Mouse (Mus musculus) liver, embryonic 14.5 days (tissue): ENCODE results near the gene Dnah9. TPM values are rescaled to one million over a fixed set of nuclear protein-coding genes. Genes with fewer than 3 reads are reported as not detected.

Experiments
- ATAC-seq: fragments of 200-750 bp; cut with Nextera tagmentation; 2 replicates; pipeline ENCODE4 v1.8.0; 2017; ENCODE audit warnings: moderate number of reproducible peaks, mild to moderate bottlenecking, moderate library complexity; ENCODE audit not compliant: insufficient read depth
- DNase-seq, 3 experiments: peaks; one replicate each; pipeline ENCODE4 v3.0.0-alpha.2; 2012 to 2013; ENCODE audit warnings: low read depth in 3 of 3, low spot score in 3 of 3
- H3K27ac ChIP-seq: fragments of 300-500 bp; sonication (generic); 2 replicates; pipeline ENCODE4 v1.5.1; 2014; ENCODE audit warnings: moderate library complexity, mild to moderate bottlenecking, control low read depth, inconsistent platforms
- H3K27me3 ChIP-seq: fragments of 300-500 bp; sonication (generic); 2 replicates; pipeline ENCODE4 v1.6.1; 2014; ENCODE audit warnings: mild to moderate bottlenecking, low read length, moderate library complexity; ENCODE audit not compliant: control insufficient read depth, insufficient read depth
- H3K36me3 ChIP-seq: fragments of 300-500 bp; sonication (generic); replicated peaks from 2 replicates; pipeline ENCODE4 v1.6.1; 2014; ENCODE audit warnings: low read depth; ENCODE audit not compliant: control insufficient read depth, insufficient read depth
- H3K4me1 ChIP-seq, 2 experiments: fragments of 200-500 bp in 1 of 2; fragments of 300-500 bp in 1 of 2; sonication (generic) in 1 of 2; replicated peaks; 2 replicates each; pipeline ENCODE4 v1.6.1; 2012 to 2014; ENCODE audit warnings: antibody characterized with exemption in 1 of 2, inconsistent platforms in 1 of 2, low read length in 1 of 2; ENCODE audit not compliant: control insufficient read depth in 2 of 2, insufficient read depth in 2 of 2
- H3K4me2 ChIP-seq: fragments of 300-500 bp; sonication (generic); 2 replicates; pipeline ENCODE4 v1.6.1; 2014; ENCODE audit warnings: low read depth, mild to moderate bottlenecking, control low read depth, moderate library complexity
- H3K4me3 ChIP-seq, 2 experiments: fragments of 200-500 bp in 1 of 2; fragments of 300-500 bp in 1 of 2; sonication (generic) in 1 of 2; 2 replicates each; pipeline ENCODE4 v1.5.1; 2012 to 2014; ENCODE audit warnings: low read depth in 2 of 2, low read length in 2 of 2, mild to moderate bottlenecking in 2 of 2, control low read depth in 1 of 2, inconsistent platforms in 1 of 2, moderate library complexity in 1 of 2; ENCODE audit not compliant: insufficient read depth in 1 of 2
- H3K9ac ChIP-seq: fragments of 300-500 bp; sonication (generic); replicated peaks from 2 replicates; pipeline ENCODE4 v1.6.1; 2014; ENCODE audit warnings: mild to moderate bottlenecking, control low read depth, moderate library complexity
- H3K9me3 ChIP-seq: fragments of 300-500 bp; sonication (generic); 2 replicates; pipeline ENCODE4 v1.6.1; 2016; ENCODE audit warnings: low read length, mixed read lengths; ENCODE audit not compliant: control insufficient read depth
- CTCF ChIP-seq: IDR thresholded peaks from 2 replicates; pipeline ENCODE4 v1.5.1; 2016; ENCODE audit warnings: antibody characterized with exemption, low read depth, control low read depth
- EP300 ChIP-seq: IDR thresholded peaks from 2 replicates; pipeline ENCODE4 v1.6.1; 2016; ENCODE audit warnings: antibody characterized with exemption, low read depth
- WGBS: fragments of 180-500 bp; shearing (Covaris S2); extraction: QIAGEN DNeasy Blood & Tissue Kit; methylation state at CpG from one replicate; pipeline ENCODE4 v1.1.7; 2014; ENCODE audit not compliant: insufficient replicate concordance; 5-methylcytosine and 5-hydroxymethylcytosine counted together
- polyA plus RNA-seq, 2 experiments: library from polyadenylated mRNA; depleted of rRNA in 1 of 2; stranded (reverse) in 1 of 2; unstranded in 1 of 2; fragments of >200 nt; fragmentation: Nextera tagmentation in 1 of 2; extraction: Ambion mirVana in 1 of 2; gene quantifications; 2 replicates each; pipeline versions ENCODE4 v1.2.1 to v1.2.3; 2012 to 2014

Gene Dnah9
- polyA plus RNA-seq, 2 experiments: not detected

DNA sequence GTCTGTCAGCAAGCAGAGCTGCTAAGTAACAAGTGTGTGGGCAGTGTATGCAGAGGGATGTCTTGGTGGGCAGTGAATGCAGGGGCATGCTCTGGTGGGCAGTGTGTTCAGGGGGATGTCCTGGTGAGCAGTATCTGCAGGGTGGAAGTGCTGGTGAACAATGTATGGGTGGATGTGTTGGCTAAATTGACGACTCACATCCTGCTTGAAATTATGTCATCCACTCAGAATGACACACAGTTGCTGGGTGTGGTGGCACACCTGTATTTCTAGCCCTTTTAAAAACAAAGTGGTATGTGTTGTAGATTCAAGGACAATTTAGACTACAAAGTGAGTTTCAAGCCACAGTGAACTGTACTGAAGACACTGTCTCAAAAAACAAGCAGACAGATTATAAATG is 350.2 kb downstream of the Dnah9 start:
- no peak for ATAC-seq
- Histone ChIP-seq H3K9ac (no peak overlapping the region), H3K36me3 (peaks cover 6% of the 10 kb centered on the region)

DNA sequence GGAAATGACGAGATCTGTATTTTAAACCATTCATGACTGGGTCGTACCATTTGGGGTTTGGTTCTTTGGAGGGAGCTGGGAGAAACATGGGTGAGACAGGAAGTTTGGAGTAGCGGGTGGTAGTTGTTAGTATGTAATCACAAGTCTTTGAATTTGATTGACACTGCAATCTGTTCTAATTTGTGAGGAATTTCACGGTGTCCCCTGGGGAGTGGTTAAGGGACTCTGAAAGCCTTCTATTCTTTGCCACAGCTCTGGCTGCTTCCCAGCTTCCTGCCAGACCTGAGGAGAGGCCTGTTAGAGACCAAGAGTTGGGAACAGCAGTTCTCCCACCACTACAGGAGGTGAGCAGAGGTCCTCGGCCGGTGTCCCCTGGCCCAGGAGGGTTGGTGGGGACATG is 352.1 kb downstream of the Dnah9 start:
- DNase-seq: no peak
- Histone ChIP-seq H3K4me3 (no peak overlapping the region), H3K9ac (no peak overlapping the region), H3K9me3 (no peaks in the 10 kb centered on the region), H3K4me2 (no peak overlapping the region), H3K36me3 (peaks cover 2% of the 10 kb centered on the region), H3K4me1 (no peaks in the 10 kb centered on the region), H3K27ac (no peak overlapping the region), H3K27me3 (no peaks in the 10 kb centered on the region)
- ATAC-seq: no peak
- TF ChIP-seq CTCF (no peak), EP300 (no peak)
- WGBS: 77% methylated on average over 6 of the region's 6 CpGs

More for the DNA sequence above, 350.2 kb downstream of the Dnah9 start:
- no peak overlapping the region for H3K4me3 ChIP-seq
- TF ChIP-seq CTCF (no peak), EP300 (no peak)
- no peaks in the 10 kb centered on the region for H3K9me3 ChIP-seq
- H3K27ac ChIP-seq: no peak overlapping the region
- no peak overlapping the region for H3K4me2 ChIP-seq
- 48% methylated on average over 1 of the region's 1 CpGs for WGBS
- no peaks in the 10 kb centered on the region for H3K27me3 ChIP-seq
- no peaks in the 10 kb centered on the region for H3K4me1 ChIP-seq
- no peak for DNase-seq

DNA sequence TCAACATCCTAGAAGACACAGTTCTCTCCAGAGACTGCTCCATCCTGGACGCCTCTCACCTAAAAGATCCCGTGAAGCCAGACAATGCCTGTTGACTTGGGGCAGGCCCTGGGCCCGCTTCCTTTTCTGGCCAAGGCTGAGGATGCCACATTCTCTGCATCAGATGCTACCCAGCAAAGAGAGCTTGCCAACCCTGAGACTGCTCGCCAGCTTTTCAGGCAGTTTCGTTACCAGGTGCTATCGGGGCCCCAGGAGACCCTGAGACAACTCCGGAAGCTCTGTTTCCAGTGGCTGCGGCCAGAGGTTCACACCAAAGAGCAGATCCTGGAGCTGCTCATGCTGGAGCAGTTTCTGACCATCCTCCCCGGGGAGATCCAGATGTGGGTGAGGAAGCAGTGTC is 354.0 kb downstream of the Dnah9 start:
- 84% methylated on average over 9 of the region's 9 CpGs for WGBS
- H3K4me2 ChIP-seq: no peak overlapping the region
- no peak overlapping the region for H3K9ac ChIP-seq
- H3K9me3 ChIP-seq: no peaks in the 10 kb centered on the region
- H3K27ac ChIP-seq: no peak overlapping the region
- no peaks in the 10 kb centered on the region for H3K4me1 ChIP-seq
- TF ChIP-seq CTCF (no peak), EP300 (no peak)
- ATAC-seq: no peak
- H3K4me3 ChIP-seq: no peak overlapping the region
- no peak for DNase-seq
- H3K27me3 ChIP-seq: no peaks in the 10 kb centered on the region
- H3K36me3 ChIP-seq: peaks cover 2% of the 10 kb centered on the region

DNA sequence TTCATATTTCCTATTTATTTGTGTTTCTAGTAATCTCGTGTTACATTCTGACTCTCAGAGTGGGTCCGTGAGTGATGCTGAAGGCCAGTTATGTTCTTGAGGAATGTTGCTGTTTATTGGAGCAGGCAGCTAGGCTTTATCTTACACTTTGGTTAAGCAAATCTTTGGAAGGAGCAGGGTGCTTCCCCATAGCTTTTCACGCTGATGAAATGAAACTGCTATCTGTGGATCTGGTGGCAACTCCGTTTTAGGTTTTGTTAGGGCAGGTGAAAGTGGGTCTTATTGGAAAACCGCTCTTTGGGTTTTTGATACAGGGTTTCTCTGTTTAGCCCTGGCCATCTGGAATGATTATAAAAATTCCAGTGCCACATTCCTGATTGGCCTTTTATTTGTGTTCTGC is 356.3 kb downstream of the Dnah9 start:
- peaks cover 2% of the 10 kb centered on the region for H3K36me3 ChIP-seq
- no peaks in the 10 kb centered on the region for H3K9me3 ChIP-seq
- H3K27me3 ChIP-seq: no peaks in the 10 kb centered on the region
- no peak overlapping the region for H3K9ac ChIP-seq
- no peak overlapping the region for H3K27ac ChIP-seq
- DNase-seq (no peak), ATAC-seq (no peak)
- 63% methylated on average over 5 of the region's 5 CpGs for WGBS
- no peak overlapping the region for H3K4me2 ChIP-seq
- H3K4me1 ChIP-seq: peaks cover 2% of the 10 kb centered on the region in 2 experiments; a peak in 2 of 4 replicates
- H3K4me3 ChIP-seq: no peak overlapping the region
- no peak for TF ChIP-seq EP300
- no peak for TF ChIP-seq CTCF

GRCm38 (mm10) chr11:65807601-65808000 is 360.8 kb downstream of the Dnah9 start:
- H3K4me2 ChIP-seq: peak overlapping the region; percentile 96
- no peaks in the 10 kb centered on the region for H3K36me3 ChIP-seq
- H3K4me1 ChIP-seq: peaks cover 2 to 5% of the 10 kb centered on the region in 2 experiments; a peak in 3 of 4 replicates
- DNase-seq (no peak), ATAC-seq (no peak)
- no peaks in the 10 kb centered on the region for H3K27me3 ChIP-seq
- TF ChIP-seq EP300 (no peak), CTCF (no peak)
- H3K4me3 ChIP-seq: peak overlapping the region; percentile 68 to 88
- H3K27ac ChIP-seq: peak overlapping the region; percentile 90
- WGBS: 38% methylated on average over 7 of the region's 7 CpGs
- H3K9ac ChIP-seq: peak overlapping the region; percentile 91
- no peaks in the 10 kb centered on the region for H3K9me3 ChIP-seq
